Mouse (Mus musculus) liver, embryonic 15.5 days (tissue): Measurements from ENCODE around the gene Uri1. TPM values are rescaled to one million over a fixed set of nuclear protein-coding genes. Genes with fewer than 3 reads are reported as not detected.

Experiments used
- ATAC-seq: fragments of 200-750 bp; cut with Nextera tagmentation; 2 replicates; pipeline ENCODE4 v1.8.0; 2017; ENCODE audit warnings: moderate number of reproducible peaks, mild to moderate bottlenecking, moderate library complexity; ENCODE audit not compliant: insufficient read depth
- H3K27ac ChIP-seq: fragments of 300-500 bp; sonication (generic); replicated peaks from 2 replicates; pipeline ENCODE4 v1.5.1; 2015; ENCODE audit warnings: mild to moderate bottlenecking, inconsistent platforms
- H3K27me3 ChIP-seq: fragments of 300-500 bp; sonication (generic); 2 replicates; pipeline ENCODE4 v1.6.1; 2015; ENCODE audit warnings: mild to moderate bottlenecking, inconsistent platforms
- H3K36me3 ChIP-seq: fragments of 300-500 bp; sonication (generic); replicated peaks from 2 replicates; pipeline ENCODE4 v1.6.1; 2015; ENCODE audit warnings: moderate library complexity, mild to moderate bottlenecking, inconsistent platforms
- H3K4me1 ChIP-seq: fragments of 300-500 bp; sonication (generic); replicated peaks from 2 replicates; pipeline ENCODE4 v1.6.1; 2015; ENCODE audit warnings: inconsistent platforms
- H3K4me2 ChIP-seq: fragments of 300-500 bp; sonication (generic); 2 replicates; pipeline ENCODE4 v1.6.1; 2015; ENCODE audit warnings: moderate library complexity, mild to moderate bottlenecking, inconsistent platforms
- H3K4me3 ChIP-seq: fragments of 300-500 bp; sonication (generic); replicated peaks from 2 replicates; pipeline ENCODE4 v1.5.1; 2015; ENCODE audit warnings: mild to moderate bottlenecking, inconsistent platforms
- H3K9ac ChIP-seq: fragments of 300-500 bp; sonication (generic); 2 replicates; pipeline ENCODE4 v1.6.1; 2015; ENCODE audit warnings: moderate library complexity, mild to moderate bottlenecking, inconsistent platforms
- H3K9me3 ChIP-seq: fragments of 300-500 bp; sonication (generic); replicated peaks from 2 replicates; pipeline ENCODE4 v1.6.1; 2016; ENCODE audit warnings: inconsistent platforms
- WGBS: fragments of 180-500 bp; shearing (Covaris S2); methylation state at CpG from one replicate; pipeline ENCODE4 v1.1.7; 2015; ENCODE audit warnings: mixed read lengths; ENCODE audit not compliant: insufficient replicate concordance; 5-methylcytosine and 5-hydroxymethylcytosine counted together
- polyA plus RNA-seq: library from polyadenylated mRNA; unstranded; fragments of >200 nt; fragmentation: Nextera tagmentation; extraction: Ambion mirVana; gene quantifications from 2 replicates; pipeline ENCODE4 v1.2.1, GENCODE M21; 2015

Gene Uri1
- polyA plus RNA-seq, 1 experiment from 2014 or later = 12.8 TPM

GRCm38 (mm10) chr7:38013946-38014345 is 9.4 kb downstream of the Uri1 start:
- no peak for ATAC-seq
- no peaks in the 10 kb centered on the region for H3K36me3 ChIP-seq
- H3K4me2 ChIP-seq = no peak overlapping the region
- H3K9ac ChIP-seq = no peak overlapping the region
- H3K9me3 ChIP-seq = no peaks in the 10 kb centered on the region
- H3K27me3 ChIP-seq = no peaks in the 10 kb centered on the region
- no peak overlapping the region for H3K4me3 ChIP-seq
- peaks cover 3% of the 10 kb centered on the region for H3K4me1 ChIP-seq
- WGBS = 63% methylated on average over 3 of the region's 3 CpGs
- H3K27ac ChIP-seq = no peak overlapping the region

- Histone ChIP-seq H3K27ac (no peak overlapping the region), H3K9ac (no peak overlapping the region), H3K4me2 (no peak overlapping the region), H3K9me3 (no peaks in the 10 kb centered on the region), H3K36me3 (no peaks in the 10 kb centered on the region), H3K4me1 (peaks cover 2% of the 10 kb centered on the region), H3K27me3 (no peaks in the 10 kb centered on the region), H3K4me3 (no peak overlapping the region)
- WGBS = 91% methylated on average over 4 of the region's 4 CpGs
- ATAC-seq = no peak
Measured at GRCm38 (mm10) chr7:38012811-38013210, 10.5 kb downstream of the Uri1 start.

- Histone ChIP-seq H3K27ac (no peak overlapping the region), H3K36me3 (no peaks in the 10 kb centered on the region), H3K9me3 (no peaks in the 10 kb centered on the region), H3K9ac (no peak overlapping the region), H3K4me1 (no peaks in the 10 kb centered on the region), H3K4me3 (no peak overlapping the region), H3K27me3 (no peaks in the 10 kb centered on the region), H3K4me2 (no peak overlapping the region)
- WGBS = 78% methylated on average over 6 of the region's 6 CpGs
- no peak for ATAC-seq
Measured at GRCm38 (mm10) chr7:38008359-38008758, 15.0 kb downstream of the Uri1 start.

DNA sequence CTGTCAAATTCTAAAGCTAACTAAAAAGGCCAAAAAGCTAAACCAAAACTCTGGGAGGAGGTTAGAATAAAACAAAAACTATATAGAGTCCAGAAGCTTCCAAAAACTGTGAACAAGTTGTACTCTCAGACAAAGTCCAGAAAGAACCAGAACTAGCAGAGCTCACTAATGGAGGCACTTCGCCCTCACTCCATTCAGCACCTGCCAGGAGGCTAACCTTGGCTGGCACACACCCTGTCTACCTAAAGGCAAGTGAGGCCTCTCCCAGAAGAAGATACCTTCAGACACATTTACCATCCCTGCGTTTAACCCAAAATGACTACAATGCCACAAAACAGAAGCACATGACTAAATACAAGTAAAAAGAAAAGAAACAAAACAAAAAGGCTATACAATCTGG is 20.9 kb downstream of the Uri1 start:
- H3K4me1 ChIP-seq = no peaks in the 10 kb centered on the region
- H3K27me3 ChIP-seq = no peaks in the 10 kb centered on the region
- 57% methylated on average over 2 of the region's 2 CpGs for WGBS
- no peak overlapping the region for H3K4me2 ChIP-seq
- H3K27ac ChIP-seq = no peak overlapping the region
- no peak overlapping the region for H3K9ac ChIP-seq
- ATAC-seq = no peak
- no peak overlapping the region for H3K4me3 ChIP-seq
- no peaks in the 10 kb centered on the region for H3K9me3 ChIP-seq
- H3K36me3 ChIP-seq = no peaks in the 10 kb centered on the region

GRCm38 (mm10) chr7:37999691-38000090 is 23.7 kb downstream of the Uri1 start:
- no peak for ATAC-seq
- 48% methylated on average over 2 of the region's 2 CpGs for WGBS
- H3K4me3 ChIP-seq = no peak overlapping the region

DNA sequence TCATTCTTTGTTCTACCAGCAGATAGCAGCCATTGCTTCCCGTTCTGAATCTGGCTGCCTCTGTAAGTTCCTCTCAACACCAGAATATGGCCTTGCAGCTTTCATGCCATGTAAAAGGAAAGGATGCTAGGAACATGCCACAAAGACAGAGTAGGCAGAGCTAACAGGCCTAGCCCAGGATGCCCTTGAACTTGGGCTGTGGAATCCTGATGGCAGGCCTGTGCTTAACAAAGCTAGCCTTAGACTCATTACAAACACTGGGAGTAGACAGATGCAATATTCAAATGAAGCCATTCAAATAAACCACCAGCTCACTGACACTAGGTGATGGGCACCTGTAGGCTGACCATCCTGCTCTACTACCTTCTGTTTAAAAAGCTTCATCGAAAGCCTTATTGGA is 30.5 kb downstream of the Uri1 start:
- H3K36me3 ChIP-seq = no peaks in the 10 kb centered on the region
- no peaks in the 10 kb centered on the region for H3K4me1 ChIP-seq
- ATAC-seq = no peak
- no peaks in the 10 kb centered on the region for H3K27me3 ChIP-seq
- WGBS = 70% methylated on average over 2 of the region's 2 CpGs
- no peak overlapping the region for H3K4me2 ChIP-seq
- no peak overlapping the region for H3K4me3 ChIP-seq
- no peak overlapping the region for H3K27ac ChIP-seq
- H3K9me3 ChIP-seq = no peaks in the 10 kb centered on the region
- H3K9ac ChIP-seq = no peak overlapping the region

More at GRCm38 (mm10) chr7:37999691-38000090, 23.7 kb downstream of the Uri1 start:
- Histone ChIP-seq H3K36me3 (no peaks in the 10 kb centered on the region), H3K4me2 (no peak overlapping the region), H3K9ac (no peak overlapping the region), H3K4me1 (no peaks in the 10 kb centered on the region), H3K27me3 (no peaks in the 10 kb centered on the region), H3K9me3 (no peaks in the 10 kb centered on the region), H3K27ac (no peak overlapping the region)

- no peaks in the 10 kb centered on the region for H3K4me1 ChIP-seq
- no peaks in the 10 kb centered on the region for H3K36me3 ChIP-seq
- H3K9ac ChIP-seq = no peak overlapping the region
- H3K27ac ChIP-seq = no peak overlapping the region
- H3K9me3 ChIP-seq = no peaks in the 10 kb centered on the region
- H3K27me3 ChIP-seq = no peaks in the 10 kb centered on the region
- H3K4me2 ChIP-seq = no peak overlapping the region
- WGBS = 42% methylated on average over 5 of the region's 5 CpGs
- ATAC-seq = no peak
- H3K4me3 ChIP-seq = no peak overlapping the region
Measured at GRCm38 (mm10) chr7:37984866-37985265, 38.5 kb downstream of the Uri1 start.

DNA sequence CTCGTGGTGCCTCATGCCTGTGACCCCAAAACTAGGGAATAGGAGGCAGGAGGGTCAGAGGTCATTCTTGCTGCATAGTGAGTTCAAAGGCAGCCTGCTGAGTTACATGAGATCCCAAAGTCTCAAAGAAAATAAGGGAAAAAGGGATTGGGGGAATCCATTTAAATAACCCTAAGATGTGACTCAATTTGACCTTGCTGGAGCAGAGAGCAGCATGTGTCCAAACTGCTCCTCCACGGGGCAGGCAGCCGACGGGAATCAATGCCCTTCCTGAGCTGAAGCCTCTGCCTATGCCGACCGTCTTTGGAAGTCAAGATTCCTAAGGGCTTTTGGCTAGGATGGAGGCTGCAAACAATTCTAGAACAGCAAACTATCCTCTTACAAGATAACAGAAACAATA is 39.9 kb downstream of the Uri1 start:
- Histone ChIP-seq H3K36me3 (peaks cover 6% of the 10 kb centered on the region; the same call in 1 of the 2 replicates), H3K9me3 (no peaks in the 10 kb centered on the region), H3K4me3 (no peak overlapping the region), H3K27ac (no peak overlapping the region), H3K4me1 (no peaks in the 10 kb centered on the region), H3K4me2 (no peak overlapping the region), H3K27me3 (no peaks in the 10 kb centered on the region), H3K9ac (no peak overlapping the region)
- ATAC-seq = no peak
- WGBS = 69% methylated on average over 6 of the region's 6 CpGs

DNA sequence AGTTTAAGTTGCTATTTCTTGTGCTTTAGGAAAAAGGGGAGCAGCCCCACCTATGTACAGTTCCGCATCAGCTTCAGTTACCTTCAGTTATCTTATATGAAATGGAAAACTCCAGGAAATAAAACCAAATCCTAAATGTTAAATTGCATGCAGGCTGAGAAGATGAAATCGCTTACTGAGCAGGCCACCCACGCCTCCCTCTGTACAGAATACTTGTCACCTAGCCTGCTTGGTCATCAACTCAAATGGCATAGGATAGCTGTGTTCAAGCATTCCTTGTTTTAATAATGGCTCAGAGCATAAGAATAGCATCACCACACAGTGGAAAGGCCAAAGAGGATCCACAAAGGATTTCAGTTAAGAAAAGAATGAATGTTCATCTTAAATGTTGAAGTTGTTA is 43.6 kb downstream of the Uri1 start:
- H3K9ac ChIP-seq = no peak overlapping the region
- H3K4me2 ChIP-seq = no peak overlapping the region
- 79% methylated on average over 3 of the region's 3 CpGs for WGBS
- no peaks in the 10 kb centered on the region for H3K9me3 ChIP-seq
- no peaks in the 10 kb centered on the region for H3K27me3 ChIP-seq
- ATAC-seq = no peak
- H3K36me3 ChIP-seq = peaks cover 6% of the 10 kb centered on the region; the same call in 1 of the 2 replicates
- no peak overlapping the region for H3K4me3 ChIP-seq
- no peak overlapping the region for H3K27ac ChIP-seq
- H3K4me1 ChIP-seq = no peaks in the 10 kb centered on the region

DNA sequence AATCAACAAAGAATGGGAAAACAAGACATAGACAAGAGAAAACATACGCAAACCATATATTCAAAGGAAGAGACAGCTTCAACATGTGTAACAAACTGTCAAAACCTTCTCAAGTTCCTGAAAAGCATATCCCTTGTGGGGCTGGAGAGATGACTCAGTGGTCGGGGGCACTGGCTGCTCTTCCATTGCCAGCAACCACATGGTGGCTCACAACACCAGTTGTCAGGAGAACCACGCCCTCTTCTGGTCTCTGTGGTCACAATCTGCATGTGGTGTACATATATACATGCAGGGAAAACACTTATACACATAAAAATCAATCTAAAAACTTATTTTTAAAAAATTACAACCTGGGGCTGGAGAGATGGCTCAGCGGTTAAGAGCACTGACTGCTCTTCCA is 44.9 kb downstream of the Uri1 start:
- Histone ChIP-seq H3K4me2 (no peak overlapping the region), H3K9me3 (no peaks in the 10 kb centered on the region), H3K4me3 (no peak overlapping the region), H3K4me1 (no peaks in the 10 kb centered on the region), H3K9ac (no peak overlapping the region), H3K27me3 (no peaks in the 10 kb centered on the region), H3K27ac (no peak overlapping the region), H3K36me3 (peaks cover 6% of the 10 kb centered on the region; the same call in 1 of the 2 replicates)
- 77% methylated on average over 4 of the region's 4 CpGs for WGBS
- no peak for ATAC-seq

DNA sequence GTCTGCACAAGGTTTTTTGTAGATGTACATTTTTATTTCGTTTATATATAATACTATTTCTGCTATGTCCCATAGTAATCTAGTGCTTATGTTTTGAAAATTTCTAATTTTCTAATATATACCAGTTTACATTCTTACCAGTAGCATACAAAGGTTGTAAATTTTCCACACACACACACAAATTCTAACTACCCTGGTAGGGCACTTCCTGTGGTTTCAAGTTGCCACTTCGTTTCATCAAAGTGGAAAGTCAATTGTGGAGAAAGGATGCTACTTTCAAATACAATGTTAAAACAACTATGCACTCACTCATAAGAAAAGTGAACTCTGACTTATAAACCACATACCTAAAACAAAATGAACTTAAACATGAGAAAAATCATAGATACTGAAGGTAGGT is 45.7 kb downstream of the Uri1 start:
- Histone ChIP-seq H3K9me3 (no peaks in the 10 kb centered on the region), H3K27ac (no peak overlapping the region), H3K9ac (no peak overlapping the region), H3K36me3 (peaks cover 10% of the 10 kb centered on the region; the same call in 1 of the 2 replicates), H3K4me2 (no peak overlapping the region), H3K4me1 (no peaks in the 10 kb centered on the region), H3K27me3 (no peaks in the 10 kb centered on the region), H3K4me3 (no peak overlapping the region)
- ATAC-seq = no peak
- WGBS = 68% methylated on average over 2 of the region's 2 CpGs

- Histone ChIP-seq H3K27me3 (no peaks in the 10 kb centered on the region), H3K27ac (no peak overlapping the region), H3K4me3 (no peak overlapping the region), H3K4me1 (no peaks in the 10 kb centered on the region), H3K36me3 (0 out of 2 replicates have a peak, but pooled peaks cover 5% of the 10 kb centered on the region), H3K9me3 (no peaks in the 10 kb centered on the region), H3K9ac (no peak overlapping the region), H3K4me2 (no peak overlapping the region)
- WGBS = 58% methylated on average over 2 of the region's 2 CpGs
- ATAC-seq = no peak
Measured at GRCm38 (mm10) chr7:37972999-37973555, 50.3 kb downstream of the Uri1 start.
